Mouse (Mus musculus) kidney, postnatal 25 days (tissue): ENCODE measurements around the gene Cux1.

Experiments
- DNase-seq, 2 experiments: peaks; one replicate each; pipeline ENCODE4 v3.0.0; 2021; ENCODE audit warnings: mixed read lengths in 2 of 2

Cux1 gene

DNA sequence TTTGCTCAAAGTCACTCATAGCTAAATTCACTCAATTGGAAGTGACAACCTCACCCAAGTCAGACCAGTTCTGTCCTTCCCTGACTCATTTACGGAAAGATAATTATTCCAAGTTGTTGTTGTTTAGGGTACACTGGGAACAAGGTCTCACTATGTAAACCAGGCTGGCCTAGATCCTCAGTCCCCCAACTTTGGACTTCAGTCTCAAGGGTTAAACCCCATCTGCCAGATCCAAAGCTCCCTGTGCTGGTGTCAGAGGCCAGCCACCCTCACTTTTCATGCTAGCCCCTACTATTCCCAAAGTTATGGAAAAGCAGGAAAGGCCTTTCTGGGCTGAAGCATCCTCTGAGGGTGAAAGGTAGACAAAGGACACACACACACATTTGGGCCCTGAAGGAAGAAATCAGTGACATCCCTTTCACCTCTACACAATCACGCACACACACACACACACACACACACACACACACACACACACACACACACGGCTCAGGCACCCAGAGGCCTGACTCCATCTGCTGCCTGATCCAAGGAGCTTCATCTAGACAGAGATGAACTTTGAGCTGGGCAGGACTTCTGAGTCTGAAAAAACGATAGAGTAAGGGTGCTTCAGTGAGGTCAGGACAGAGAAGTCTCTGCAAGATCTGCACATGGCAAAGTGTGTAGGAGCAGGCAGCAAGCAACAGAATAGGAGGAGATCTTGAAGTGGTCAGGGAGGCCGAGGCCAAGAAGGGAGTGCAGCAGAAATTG is 31.1 kb downstream of the Cux1 start:
- peak; percentile 57 to 73 for DNase-seq

DNA sequence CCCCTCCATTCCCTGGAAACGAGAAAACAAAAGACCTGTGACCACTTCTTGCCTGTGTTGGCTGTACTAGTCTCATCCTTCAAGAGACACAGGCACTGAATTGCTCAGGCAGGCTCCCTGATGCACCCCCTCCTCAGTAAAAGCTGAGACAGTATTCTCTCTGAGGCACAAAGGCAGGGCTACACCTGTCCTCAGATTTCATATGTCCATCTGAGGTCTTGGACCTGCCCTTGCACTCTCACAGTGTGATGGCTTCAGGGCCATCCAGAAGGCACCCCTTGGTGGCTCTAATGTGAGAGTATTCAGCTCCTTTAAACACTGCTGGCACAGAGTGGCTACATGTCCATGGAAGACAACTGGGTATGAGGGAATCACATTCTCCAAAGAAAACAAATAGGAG is 32.1 kb downstream of the Cux1 start:
- DNase-seq: no peak

DNA sequence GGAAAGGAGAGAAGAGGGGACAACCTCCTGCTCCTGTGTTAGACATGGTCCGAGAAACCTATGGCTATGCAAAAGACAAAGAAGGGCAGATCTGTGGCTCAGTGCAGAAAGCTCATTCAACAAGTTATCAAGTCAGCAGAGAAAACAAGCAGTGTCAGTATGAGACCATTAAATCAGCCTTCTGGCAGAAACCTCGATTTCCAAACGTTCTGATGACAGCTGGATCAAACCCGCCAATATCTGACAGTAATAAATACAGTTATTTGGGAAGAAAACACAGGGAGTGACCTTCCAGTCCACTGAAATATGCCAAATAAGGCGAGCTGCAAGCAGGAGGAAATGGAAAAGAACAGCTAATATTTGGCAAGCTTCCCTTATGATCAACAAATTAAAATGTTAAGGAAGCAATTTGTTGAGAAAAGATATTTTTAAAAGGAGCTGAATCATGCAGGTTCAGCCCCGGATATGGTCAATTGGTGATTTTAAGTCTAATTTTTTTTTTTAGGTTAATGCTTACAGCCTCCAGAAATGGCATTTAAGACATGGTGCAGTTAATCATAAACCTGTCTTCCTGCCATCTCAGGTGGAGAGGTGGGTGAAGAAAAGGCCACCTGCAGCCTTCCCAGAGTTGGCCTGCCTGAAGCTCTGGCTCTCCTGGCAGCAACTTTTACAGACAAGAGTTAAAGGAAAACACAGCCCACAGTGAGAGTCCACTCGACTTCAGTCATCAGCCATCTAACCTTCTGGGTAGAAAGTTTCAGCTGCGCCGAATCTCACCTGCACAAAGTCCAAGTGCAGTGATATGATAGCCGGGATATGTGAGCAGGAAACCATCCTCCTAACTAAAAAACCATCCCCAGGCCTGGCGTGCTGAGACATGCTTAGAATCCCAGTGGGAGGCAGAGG is 33.7 kb downstream of the Cux1 start:
- peak; percentile 58 to 74 for DNase-seq

DNA sequence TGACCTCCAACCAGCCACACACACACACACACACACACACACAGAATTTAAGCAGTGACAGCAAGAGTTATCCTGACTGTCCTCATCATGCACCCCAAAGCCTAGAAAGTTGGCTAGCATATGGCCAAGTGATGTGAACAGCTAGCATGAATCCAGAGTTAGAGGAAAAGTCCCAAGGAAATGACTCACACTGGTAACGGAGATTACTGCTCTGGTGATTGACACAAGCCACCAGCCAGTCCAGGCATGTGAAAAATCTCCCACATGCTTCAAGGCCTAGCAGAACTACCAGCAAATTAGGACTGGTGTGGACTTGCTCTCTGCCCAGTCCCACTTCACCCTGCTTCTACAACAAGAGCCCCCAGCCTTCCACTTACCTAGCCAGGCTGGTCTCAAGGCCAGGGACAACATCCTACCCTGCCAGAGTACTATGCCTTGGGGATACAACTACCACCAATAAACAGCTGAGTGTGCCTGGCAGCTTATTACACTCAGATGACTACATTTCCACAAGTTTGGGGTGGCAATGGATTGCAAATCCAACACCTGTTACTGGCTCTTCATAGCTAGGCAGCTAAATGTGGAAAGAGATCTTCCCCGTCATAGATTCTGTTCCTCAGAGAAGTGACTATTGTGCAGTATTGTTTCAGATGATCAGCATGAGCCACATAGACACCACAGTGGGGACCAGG is 35.5 kb downstream of the Cux1 start:
- peak in 1 of 2 experiments; percentile 35 for DNase-seq

DNA sequence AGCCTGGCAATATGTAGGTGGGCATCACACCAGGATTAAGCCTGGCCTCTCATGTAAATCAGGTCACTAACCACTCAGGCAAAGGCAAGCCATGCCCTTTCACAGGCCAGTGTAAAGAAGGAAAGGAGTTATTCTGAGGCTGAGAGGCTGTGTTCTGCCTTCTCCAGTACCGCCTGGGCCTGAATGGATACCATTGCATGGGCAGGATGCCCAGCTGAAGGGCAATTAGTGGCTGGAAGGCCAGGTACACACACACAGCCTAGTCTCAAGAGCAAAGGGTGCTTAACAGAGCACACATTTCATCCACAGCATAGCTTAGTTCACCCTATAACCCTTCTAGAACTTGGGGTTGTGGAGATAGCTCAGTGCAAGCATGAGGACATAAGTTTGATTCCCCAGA is 36.4 kb downstream of the Cux1 start:
- DNase-seq: peak; percentile 81 to 87

DNA sequence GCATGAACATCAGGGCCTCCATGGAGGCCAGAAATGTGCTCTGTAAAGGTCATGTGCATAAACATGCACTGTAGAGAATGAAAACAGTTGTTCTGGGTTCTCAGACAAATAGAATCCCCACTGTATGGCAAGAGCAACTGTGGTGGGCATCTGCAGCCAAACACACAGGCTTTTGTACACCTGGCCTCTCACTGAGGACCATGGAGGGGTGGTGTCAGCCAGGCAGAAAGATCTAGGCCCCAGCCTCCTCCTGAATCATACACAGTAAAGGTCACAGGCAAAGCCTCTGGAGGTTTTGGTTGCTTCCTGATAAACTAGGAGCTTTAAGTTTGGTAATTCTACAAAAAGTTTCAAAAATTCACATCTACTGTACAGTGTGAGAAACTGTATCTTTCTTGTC is 38.1 kb downstream of the Cux1 start:
- no peak for DNase-seq

DNA sequence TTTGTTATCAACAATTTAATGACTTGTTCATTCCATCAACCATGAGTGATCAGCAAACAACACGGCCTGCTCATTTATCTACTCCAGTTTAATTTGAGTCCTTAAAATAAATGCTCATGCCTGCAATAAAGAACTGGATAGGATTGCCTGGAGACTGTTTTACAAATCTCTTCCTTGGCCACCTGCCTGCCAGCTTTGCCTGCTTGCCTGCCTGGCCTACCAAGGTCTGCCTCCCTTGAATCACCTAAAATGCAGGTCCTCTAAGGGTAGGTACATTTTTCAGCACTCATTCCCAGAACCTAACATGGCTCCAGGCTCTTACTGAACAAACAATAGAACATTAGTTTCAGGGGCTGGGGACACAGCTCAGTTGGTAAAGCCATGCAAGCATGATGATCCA is 39.4 kb downstream of the Cux1 start:
- peak; percentile 41 to 44 for DNase-seq

DNA sequence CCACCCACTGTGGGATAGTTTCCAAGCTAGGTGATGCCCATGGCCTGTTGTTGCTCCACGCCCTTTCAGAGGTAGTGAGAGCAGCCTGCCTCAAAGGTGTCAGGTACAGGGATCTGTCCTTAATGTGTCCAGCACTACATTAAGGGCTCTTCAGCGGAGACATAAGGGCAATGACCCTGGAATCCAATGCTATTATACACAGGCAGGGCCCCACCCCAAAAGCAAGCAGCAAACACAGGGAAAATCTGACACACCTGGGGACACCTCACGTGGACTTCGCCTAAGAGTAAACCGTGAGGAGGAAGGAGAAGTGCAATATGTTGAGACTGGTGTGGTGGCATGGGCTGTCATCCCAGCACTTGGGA is 40.8 kb downstream of the Cux1 start:
- peak in 1 of 2 experiments; percentile 39 for DNase-seq

DNA sequence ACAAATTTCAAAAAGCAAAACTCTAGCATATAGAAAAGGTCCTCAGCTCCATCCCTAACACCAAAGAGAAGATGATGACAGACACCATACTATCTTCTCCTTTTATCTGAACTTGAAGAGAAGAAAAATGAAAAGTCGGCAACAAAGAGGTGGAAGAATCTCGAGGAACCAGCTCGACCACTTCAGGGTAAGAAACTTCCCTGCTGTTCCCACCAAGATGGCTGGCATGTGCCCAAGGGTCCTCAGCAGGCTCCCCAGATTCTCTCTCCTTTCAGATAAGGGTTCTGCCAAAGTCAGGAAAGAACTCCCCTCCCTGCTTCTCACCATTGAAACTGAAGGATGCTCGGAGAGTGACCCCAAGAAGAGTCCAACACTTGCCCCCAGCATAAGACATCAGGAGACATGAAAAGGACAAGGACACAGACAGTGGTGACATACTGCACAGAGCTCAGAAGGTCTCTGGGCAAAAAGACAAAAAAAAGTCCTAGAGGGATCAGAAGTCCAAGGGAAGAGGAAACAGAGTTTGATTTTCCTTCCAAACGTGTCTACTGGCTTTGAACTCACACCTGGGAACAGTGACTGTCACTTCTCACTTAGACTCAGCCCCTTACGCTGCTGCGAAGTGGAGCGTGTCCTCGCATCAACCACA is 41.3 kb downstream of the Cux1 start:
- no peak for DNase-seq

DNA sequence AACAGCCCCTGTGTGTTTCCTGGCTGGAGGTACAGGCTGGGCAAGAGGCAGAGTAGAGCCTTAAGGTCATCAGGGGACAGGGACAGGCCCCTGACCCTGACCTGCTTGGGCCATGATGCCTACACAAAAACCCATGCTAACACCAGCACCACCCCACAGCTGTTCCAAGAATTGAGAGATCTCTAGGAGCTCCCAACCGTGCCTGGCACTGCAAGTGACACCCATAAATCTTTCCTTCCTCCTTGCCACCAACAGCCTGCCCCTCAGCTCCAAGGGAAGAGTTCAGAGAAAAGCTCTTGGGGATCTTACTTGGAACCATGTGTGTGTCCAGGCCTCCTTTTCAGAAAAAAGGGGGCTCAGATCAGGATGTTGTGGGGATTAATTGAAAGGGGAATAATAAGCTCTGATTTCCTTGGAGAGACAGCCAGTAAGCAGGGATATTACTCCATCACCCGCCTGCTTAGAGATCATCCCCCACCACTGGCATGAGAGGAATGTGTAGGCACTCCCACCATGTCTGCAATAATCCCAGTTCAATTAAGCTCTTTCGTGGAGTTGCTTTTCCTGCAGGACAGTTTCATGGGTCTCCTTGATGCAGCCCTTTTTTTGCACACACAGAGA is 44.3 kb downstream of the Cux1 start:
- peak in 1 of 2 experiments; percentile 46 for DNase-seq

DNA sequence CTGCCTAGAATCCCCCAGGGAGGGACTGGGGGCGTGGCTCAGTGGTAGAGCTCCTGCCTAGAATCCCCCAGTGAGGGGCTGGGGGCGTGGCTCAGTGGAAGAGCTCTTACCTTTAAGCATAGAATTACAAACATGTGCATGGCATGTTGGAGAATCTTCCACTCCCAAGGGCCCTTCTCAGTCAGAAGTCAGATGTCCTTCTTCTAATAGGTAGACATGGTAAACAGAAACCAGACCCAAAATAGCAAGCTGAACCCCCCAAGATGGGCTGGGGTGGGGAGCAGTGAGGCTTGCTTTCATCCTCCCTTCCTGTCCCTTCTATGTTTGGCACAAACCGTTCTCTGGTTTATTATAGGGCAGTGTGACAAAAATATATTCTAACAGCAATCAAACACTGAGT is 45.6 kb downstream of the Cux1 start:
- DNase-seq: no peak

DNA sequence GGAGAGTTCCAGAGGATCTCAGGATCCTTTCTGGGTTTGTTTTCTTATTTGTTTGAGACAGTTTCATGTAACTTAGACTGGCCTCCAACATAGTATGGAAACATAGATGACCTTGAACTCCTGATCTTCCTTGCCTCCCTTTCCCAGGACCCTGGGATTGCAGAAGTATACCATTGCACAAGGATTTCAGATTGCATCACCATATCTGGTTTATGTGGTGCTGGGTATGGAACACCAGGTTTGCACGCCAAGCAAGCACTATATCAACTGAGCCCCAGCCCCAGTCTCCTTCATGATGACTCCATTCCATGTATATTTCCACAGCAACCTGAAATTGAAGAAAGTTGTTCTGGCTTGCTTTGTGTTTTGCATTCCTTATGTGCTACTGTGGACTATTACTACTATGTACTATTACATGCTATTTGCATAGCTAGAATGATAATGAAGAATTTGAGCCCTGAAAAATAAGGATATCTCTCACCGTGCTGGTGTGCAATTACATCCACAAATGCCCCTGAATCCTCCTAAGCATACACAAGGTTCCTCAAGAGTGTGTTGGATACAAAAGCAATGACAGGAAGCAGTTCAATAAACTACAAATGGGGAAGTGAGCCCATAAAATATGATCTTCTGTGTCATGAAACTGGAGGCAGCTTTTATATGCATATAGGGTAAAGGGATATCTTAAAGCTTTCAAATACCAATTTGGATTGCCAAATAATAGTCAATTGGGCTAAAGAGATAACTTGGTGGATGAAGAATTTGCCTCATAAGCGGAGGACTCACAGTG is 48.4 kb downstream of the Cux1 start:
- no peak for DNase-seq

DNA sequence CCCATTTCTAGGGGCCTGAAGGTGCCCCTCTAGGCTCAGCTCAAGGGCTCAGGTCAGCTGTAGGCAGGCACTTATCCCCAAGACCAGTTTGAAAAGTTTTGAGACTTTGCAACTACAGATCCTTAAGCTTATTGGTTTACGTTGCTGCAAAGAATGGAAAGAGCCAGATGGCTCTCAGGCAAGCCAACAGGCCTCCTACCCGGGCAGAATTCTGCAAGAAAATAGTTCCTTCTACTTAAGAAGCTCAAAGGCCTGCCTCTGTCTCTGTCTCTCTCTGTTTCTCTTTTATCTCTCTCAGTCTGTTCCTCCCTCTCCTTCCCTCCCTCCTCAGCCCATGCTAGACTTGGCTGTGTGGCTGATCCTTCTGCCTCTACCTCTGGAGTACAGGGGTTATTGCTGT is 49.8 kb downstream of the Cux1 start:
- DNase-seq: no peak

DNA sequence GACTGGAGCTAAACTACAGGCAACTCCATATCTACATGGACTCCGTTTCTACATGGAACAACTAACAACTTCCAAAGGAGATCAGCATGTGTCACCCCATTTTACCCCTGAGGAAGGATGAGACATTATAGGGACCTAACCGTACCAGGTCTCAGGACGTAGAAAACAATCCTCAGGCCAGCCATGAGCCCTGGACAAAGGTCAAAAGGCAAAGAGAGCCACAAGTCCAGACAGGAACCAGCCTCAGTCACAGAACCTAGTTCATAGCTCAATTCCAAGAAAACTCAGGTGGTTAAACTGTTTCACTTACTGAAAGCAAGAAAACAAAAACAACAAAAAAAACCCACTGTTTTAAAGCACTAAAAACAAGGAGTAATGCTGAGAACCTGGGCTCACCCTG is 50.7 kb downstream of the Cux1 start:
- peak; percentile 37 to 63 for DNase-seq

DNA sequence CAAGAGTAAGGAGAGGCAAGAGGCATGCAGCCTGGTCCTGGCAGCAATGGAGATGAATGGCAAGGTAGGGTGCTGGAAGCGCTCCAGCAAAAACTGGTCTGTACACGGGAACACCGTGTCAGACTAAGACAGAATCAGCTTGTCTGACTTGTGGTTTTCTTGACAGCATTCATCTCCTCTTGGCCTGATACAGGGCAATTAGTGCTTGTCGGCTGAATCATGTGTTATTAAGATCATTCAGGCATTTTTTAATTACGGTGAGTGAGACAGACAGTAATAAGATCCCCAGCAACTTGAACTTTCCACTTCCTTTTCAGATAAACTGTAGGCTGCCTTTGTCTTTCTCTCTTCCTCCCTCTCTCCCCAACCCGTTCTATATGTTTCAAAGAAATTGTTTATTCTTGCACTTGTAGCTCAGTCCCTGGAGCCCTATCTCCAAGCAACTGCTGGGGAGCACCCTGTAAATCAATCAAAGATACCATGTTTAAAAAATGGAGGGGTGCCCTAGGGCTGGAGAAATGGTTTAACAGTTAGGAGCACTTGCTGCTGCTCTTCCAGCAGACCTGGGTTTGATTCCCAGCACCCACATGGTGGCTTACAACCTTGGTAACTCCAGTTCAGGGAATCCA is 53.1 kb downstream of the Cux1 start:
- DNase-seq: peak; percentile 77 to 78

DNA sequence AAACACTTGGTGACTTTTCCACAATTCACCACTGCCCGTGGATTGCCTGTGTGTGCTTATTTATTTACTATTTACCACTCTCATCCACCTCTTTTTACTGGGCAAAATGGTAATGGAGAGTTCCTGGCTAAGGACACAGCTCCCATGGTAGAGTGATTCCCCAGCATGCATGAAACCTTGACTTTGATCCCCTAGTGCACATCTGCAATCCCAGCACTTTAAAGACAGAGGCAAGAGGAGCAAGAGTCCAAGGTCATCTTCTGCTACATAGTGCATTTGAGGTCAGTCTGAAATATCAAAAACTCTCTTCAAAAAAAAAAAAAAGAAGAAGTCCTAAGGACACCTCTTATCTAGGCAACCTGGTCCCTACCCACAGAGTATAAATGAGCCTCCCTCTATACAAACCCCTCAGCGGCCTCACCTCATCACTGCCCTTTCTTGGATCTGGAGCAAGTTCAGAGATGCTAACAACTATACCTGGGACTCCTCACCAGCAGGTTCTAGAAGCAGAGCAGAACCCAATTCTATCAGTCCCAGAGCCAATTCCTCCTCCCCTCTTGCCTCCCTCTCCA is 55.1 kb downstream of the Cux1 start:
- peak; percentile 32 to 59 for DNase-seq

DNA sequence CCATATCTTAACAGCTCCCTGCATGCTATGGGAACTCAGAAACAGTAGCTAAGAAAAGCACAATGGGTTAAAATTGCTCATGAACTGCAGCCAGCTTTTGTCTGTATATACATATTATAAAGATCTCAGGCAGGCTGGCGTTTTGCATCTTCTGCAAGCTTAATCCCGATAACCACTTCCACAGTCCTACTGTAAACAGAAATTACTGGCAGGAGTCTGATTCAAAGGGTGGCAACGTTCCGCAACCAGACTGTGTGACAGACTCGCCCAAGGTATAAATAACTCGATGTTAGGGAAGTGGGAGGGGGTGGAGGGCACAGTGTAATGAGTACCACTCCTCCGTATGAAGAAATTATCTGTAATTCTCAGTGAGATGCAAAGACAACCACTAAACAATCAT is 55.9 kb downstream of the Cux1 start:
- DNase-seq: no peak

DNA sequence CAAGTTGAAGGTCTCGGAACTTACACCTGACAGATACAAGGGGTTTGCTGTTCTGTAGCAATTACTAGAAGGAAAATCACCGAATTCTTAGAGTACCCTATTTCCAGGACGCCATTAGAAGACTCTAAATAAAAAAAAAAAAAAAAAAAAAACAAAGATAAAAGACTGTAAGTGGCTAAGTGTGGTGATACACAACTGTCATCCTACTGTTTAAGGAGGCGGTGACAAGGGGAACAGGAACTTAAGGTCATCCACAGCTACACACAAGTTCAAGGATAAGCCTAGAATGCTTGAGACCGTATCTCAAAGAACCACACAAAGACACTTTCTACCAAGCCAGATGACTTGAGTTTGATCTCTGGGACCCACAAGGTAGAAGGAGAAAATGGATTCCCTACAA is 56.7 kb downstream of the Cux1 start:
- DNase-seq: no peak

DNA sequence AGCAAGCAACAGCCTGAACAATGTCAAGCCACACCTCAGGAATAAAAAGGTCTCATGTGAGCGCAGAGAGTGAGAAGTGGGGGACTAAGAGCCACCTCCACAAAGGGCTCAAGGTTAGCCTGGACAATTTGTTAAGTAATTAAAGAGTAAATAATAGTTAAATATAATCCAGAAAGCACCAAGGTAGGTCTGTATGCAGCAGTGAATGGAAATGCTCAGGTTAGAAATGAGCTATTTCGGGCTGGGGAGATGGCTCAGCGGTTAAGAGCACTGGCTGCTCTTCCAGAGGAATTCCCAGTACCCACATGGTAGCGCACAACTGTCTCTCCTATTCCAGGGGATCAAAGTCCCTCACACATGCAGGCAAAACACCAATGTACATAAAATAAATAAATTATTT is 59.7 kb downstream of the Cux1 start:
- DNase-seq: no peak

DNA sequence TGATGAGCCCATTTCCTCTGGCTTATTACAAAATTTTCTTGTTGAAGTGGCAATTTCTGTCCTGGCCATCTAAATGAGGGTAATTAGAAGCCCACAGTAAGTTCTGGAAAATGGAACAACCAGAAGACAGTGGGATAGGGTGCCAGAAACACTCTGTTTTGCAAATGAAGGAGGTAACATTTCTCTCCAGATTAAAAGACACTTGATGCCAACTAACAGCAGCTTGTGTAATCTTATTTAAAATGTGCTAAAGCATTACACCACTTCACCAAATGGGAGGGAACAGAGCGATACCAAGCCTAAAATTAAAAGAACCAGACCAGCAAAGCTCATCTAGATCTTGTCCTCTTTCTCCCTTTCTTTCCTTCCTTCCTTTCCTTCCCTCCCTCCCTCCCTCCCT is 61.0 kb downstream of the Cux1 start:
- DNase-seq: no peak
